Mouse (Mus musculus): ENCODE results near the gene Zfp423. TPM values are rescaled to one million over a fixed set of nuclear protein-coding genes. Genes with fewer than 3 reads are reported as not detected.

Zfp423 gene
- polyA plus RNA-seq, 1 experiment, result 2.8 TPM

DNA sequence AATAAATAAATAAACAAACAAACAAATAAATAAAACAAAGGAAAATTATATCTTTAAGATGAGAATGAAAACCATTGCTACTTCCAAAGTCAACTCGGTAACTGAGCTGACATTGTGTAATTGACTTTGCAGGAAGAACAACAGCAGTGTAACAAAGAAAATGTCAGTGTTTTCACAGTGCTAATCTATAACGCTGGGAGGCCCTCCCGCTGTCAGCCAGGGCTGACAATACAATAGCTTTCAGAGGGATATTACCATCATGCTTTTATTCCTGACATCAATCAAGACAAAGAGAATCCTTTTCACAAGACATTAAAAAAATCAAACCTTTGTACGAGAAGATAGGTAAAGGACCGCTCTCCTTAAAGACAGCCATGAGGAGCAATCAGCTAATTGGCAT lies 5.9 kb downstream of the Zfp423 start:
- TF ChIP-seq POLR2A (IDR thresholded peaks at IDR 0.05; ENCODE audit: low read depth, low read length) (no peak), CTCF (IDR thresholded peaks at IDR 0.05; ENCODE audit: borderline replicate concordance, insufficient read depth, low read length) (no peak)
- Histone ChIP-seq H3K4me3 (ENCODE audit: insufficient read depth, low read length) (no peak overlapping the region), H3K4me1 (ENCODE audit: control insufficient read depth, insufficient read depth, low read length) (no peaks in the 10 kb centered on the region), H3K27ac (ENCODE audit: insufficient read depth, low read length) (no peak overlapping the region)

DNA sequence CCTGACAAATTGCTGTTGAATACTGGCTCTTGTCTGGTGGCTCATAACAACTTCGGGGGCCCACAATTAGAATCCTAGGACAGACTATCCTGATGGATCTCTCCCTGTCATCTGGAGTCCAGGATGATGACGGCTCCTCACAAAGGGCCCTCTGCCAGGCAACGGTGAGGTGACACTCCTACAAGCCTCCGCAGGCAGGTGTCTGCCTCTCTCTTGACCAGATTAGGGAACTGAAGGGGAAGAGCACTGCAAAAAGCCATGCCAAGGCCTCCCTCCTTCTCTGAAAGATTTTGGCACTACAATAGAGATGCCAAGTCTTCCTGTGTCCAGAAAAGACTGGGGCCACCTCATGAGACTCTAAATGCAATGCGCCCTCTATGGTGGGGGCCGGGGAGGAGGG lies 7.1 kb downstream of the Zfp423 start:
- Histone ChIP-seq H3K27ac (ENCODE audit: insufficient read depth, low read length) (no peak overlapping the region), H3K4me3 (ENCODE audit: insufficient read depth, low read length) (no peak overlapping the region), H3K4me1 (ENCODE audit: control insufficient read depth, insufficient read depth, low read length) (no peaks in the 10 kb centered on the region)
- no peak for TF ChIP-seq POLR2A (IDR thresholded peaks at IDR 0.05; ENCODE audit: low read depth, low read length)
- TF ChIP-seq CTCF (IDR thresholded peaks at IDR 0.05; ENCODE audit: borderline replicate concordance, insufficient read depth, low read length), result no peak

DNA sequence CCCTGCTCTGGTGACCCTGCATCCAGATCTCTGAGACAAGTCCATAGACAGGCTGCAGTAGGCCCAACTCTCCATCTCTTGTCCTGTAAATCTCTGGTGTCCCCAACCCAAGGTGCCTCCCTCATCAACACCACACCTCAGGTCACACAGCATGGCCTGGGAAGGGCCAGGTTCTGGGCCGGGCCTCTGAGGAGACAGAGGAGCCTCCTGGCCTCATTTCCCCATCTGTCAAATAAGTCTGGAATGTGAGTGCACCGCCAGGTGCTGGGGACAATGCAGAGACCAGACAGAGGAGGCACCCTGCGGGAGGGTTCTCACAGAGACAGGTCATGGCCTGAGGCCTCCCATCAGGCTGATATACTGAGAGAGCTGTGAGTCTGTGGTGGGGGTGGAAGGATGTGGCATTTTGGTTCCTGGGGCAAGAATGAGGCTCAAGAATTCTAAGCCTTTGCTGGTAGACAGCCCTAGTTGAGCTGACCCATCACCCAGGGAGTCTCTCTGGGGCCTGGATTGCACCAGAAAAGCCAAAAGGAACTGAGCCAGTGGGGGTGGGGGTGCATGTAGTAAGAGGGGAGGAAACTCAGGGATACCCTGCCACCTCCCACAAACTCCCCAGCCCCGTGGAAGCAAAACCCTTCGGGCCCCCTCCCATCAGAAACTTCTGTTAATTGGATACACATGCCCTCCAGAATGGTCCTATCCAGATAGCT lies 15.0 kb downstream of the Zfp423 start:
- no peaks in the 10 kb centered on the region for H3K4me1 ChIP-seq (ENCODE audit: control insufficient read depth, insufficient read depth, low read length)
- H3K4me3 ChIP-seq (ENCODE audit: insufficient read depth, low read length), result no peak overlapping the region
- no peak for TF ChIP-seq CTCF (IDR thresholded peaks at IDR 0.05; ENCODE audit: borderline replicate concordance, insufficient read depth, low read length)
- no peak for TF ChIP-seq POLR2A (IDR thresholded peaks at IDR 0.05; ENCODE audit: low read depth, low read length)
- no peak overlapping the region for H3K27ac ChIP-seq (ENCODE audit: insufficient read depth, low read length)

DNA sequence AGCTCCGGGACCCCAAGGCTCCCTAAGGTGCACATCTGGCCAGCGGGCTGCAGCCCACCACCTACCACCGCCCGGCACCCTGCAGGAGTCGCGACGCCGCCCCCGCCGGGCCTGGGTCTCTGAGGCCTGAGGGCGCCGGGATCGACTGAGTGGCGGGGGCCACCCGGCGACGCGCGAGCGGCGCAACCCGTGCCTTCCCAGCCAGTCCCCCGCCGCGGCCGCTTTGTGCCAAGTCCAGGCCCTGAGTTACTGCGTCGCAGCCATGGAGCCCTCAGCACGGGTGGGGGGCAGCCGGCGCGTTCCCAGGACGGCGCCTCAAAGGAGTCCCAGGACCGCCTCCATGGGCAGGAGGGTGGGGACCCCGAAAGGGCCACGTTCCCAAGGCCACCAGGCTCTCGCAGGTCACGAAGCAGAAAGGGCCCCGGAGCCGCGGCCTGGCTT lies 15.7 kb downstream of the Zfp423 start:
- Histone ChIP-seq H3K4me1 (ENCODE audit: control insufficient read depth, insufficient read depth, low read length) (no peaks in the 10 kb centered on the region), H3K27ac (ENCODE audit: insufficient read depth, low read length) (no peak overlapping the region), H3K4me3 (ENCODE audit: insufficient read depth, low read length) (no peak overlapping the region)
- TF ChIP-seq CTCF (IDR thresholded peaks at IDR 0.05; ENCODE audit: borderline replicate concordance, insufficient read depth, low read length) (no peak), POLR2A (IDR thresholded peaks at IDR 0.05; ENCODE audit: low read depth, low read length) (no peak)

DNA sequence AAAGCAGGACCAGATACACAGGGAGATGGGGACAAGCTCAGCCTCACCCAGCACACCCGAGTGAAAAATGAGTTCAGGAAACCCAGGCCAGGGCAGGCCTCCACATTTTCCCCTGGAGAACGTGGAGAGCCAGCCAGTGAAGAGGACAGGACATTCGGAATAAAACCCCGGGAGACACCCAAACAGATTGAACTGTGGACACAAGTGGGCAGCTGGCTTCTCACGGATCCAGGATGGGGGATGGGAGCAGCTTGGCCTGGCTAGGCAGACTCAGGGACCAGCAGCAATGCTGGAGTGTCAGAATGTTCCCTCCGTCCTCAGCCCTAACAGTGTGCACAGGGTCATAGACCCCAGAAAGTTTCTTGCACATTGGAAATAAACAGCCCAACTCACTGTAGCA lies 18.7 kb downstream of the Zfp423 start:
- H3K27ac ChIP-seq (ENCODE audit: insufficient read depth, low read length), result no peak overlapping the region
- H3K4me1 ChIP-seq (ENCODE audit: control insufficient read depth, insufficient read depth, low read length), result no peaks in the 10 kb centered on the region
- no peak overlapping the region for H3K4me3 ChIP-seq (ENCODE audit: insufficient read depth, low read length)
- no peak for TF ChIP-seq CTCF (IDR thresholded peaks at IDR 0.05; ENCODE audit: borderline replicate concordance, insufficient read depth, low read length)
- no peak for TF ChIP-seq POLR2A (IDR thresholded peaks at IDR 0.05; ENCODE audit: low read depth, low read length)

DNA sequence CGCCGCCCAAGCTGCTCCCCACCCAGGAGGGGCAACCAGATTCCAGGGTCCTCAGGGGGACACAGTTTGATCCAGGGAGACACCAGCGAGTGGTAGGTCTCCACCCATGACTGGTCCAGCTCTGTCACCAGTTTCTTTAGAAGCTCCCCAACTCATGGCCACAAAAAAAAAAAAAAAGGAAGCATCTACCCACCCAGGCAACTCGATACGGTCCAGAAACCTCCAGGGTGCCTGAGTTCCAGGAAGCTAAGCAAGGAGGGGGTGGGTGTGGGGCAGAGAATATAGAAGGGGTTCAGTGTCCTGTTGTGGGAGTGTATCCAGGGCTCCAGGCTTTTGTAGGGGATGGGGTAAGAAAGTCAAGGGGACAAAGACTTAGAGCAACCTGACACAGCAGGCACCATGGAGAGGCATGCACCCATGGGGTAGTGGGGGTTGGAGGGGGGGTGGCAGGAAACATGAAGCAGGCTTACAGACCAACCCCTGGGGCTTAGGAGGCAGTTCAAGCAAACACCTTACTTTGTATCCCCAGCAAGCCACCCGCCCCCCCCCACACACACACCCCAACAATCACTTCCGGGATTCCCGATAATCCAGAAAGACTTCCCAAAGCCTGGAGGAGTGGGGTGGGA lies 20.0 kb downstream of the Zfp423 start:
- H3K4me3 ChIP-seq (ENCODE audit: insufficient read depth, low read length), result no peak overlapping the region
- TF ChIP-seq POLR2A (IDR thresholded peaks at IDR 0.05; ENCODE audit: low read depth, low read length), result no peak
- TF ChIP-seq CTCF (IDR thresholded peaks at IDR 0.05; ENCODE audit: borderline replicate concordance, insufficient read depth, low read length), result no peak

DNA sequence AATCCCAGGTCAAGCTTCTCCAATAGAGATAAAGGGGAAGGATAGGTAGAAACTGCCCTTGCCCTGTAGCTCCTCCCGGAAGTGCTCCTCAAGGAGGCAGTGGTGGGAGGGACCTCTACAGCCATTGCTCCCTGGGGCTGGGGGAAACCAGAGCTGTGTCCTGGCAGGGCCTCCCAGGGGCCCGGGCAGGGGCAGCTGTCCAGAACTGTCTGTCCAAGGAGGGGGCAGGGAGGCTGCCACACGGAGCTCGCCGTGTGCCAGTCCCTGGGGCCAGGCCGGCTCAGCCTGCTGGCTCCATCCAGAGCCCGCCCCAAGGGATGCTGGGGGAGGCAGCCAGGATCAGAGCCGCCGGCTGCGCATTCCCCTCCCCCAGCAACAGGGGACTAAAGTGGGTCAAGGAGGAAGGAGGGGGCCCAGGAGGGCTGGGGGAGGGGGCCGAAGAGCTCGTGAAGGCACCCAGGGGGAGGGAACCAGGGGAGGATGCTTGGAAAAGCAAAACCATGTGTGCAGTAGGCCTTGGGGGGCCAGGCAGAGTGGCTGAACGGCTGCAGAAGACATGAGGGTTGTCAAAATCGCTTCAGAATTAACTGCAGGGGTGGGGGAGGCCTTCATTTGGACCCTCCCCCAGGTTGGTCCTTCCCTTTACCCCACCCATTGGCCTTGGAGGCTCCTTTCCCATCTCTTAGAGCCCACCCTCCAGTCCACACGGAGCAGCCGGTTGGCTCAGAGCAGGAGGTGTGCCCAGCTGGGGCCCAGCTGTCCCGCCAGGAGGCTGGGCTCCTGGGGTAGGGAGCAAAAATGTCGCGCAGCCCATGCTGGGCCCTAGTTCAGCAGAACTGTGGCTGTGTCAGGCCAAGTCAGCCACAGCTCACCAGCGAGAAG lies 20.8 kb downstream of the Zfp423 start:
- Histone ChIP-seq H3K27ac (ENCODE audit: insufficient read depth, low read length) (peak overlapping the region; percentile 23; the same call in 1 of the 2 replicates), H3K4me1 (ENCODE audit: control insufficient read depth, insufficient read depth, low read length) (no peaks in the 10 kb centered on the region), H3K4me3 (ENCODE audit: insufficient read depth, low read length) (no peak overlapping the region)
- peak; percentile 55 for TF ChIP-seq POLR2A (IDR thresholded peaks at IDR 0.05; ENCODE audit: low read depth, low read length)
- TF ChIP-seq CTCF (IDR thresholded peaks at IDR 0.05; ENCODE audit: borderline replicate concordance, insufficient read depth, low read length), result no peak

More for the DNA sequence above, 20.0 kb downstream of the Zfp423 start:
- peak overlapping the region; percentile 12; the same call in 1 of the 2 replicates for H3K27ac ChIP-seq (ENCODE audit: insufficient read depth, low read length)
- H3K4me1 ChIP-seq (ENCODE audit: control insufficient read depth, insufficient read depth, low read length), result no peaks in the 10 kb centered on the region

DNA sequence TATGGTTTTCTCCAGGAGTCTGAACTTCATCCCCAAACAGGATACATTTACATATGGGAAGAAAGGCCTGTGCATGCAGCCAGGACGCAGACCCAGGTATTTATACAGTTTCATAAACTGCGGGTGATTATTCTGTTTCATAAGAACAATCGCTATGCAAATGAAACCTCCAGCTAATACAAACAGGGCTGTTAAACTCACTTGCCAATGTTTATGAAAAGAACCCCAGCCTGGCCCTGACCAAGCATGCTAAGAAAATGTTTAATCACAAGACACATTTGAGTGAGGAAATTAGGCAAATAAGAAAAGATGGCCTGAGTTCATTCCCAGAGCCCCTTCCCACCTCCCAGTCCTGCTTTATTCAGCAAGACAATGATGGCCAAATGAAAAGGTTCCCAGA lies 22.2 kb downstream of the Zfp423 start:
- Histone ChIP-seq H3K27ac (ENCODE audit: insufficient read depth, low read length) (no peak overlapping the region), H3K4me1 (ENCODE audit: control insufficient read depth, insufficient read depth, low read length) (no peaks in the 10 kb centered on the region)

DNA sequence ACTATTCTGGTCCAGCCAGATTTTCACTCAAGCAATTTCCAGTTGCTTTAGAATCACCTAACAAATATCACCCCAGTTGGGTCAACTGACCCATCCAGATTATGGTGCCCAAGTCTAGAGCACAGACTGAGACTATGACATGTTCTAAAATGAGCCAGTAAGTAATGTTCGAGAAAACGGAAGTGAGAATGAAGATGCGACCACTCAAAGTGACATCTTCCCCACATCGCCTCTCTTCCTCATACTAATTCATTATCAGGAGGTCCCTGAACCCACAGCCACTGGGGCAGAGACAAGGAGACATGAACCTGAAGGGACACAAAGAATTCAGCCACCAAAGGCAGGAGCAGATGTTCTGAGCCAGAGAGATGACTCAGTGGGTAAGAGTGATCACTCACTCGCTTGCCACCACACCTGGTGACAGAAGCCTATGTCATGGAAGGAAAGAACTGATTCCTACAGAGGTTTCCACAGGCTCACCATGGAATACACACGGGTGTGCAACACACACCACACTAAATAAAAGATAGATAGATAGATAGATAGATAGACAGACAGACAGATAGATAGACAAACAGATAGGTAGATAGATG lies 24.2 kb downstream of the Zfp423 start:
- no peak for TF ChIP-seq POLR2A (IDR thresholded peaks at IDR 0.05; ENCODE audit: low read depth, low read length)
- TF ChIP-seq CTCF (IDR thresholded peaks at IDR 0.05; ENCODE audit: borderline replicate concordance, insufficient read depth, low read length), result no peak
- H3K4me1 ChIP-seq (ENCODE audit: control insufficient read depth, insufficient read depth, low read length), result no peaks in the 10 kb centered on the region
- no peak overlapping the region for H3K27ac ChIP-seq (ENCODE audit: insufficient read depth, low read length)
- H3K4me3 ChIP-seq (ENCODE audit: insufficient read depth, low read length), result no peak overlapping the region

More for the DNA sequence above, 22.2 kb downstream of the Zfp423 start:
- TF ChIP-seq CTCF (IDR thresholded peaks at IDR 0.05; ENCODE audit: borderline replicate concordance, insufficient read depth, low read length), result no peak
- no peak for TF ChIP-seq POLR2A (IDR thresholded peaks at IDR 0.05; ENCODE audit: low read depth, low read length)
- H3K4me3 ChIP-seq (ENCODE audit: insufficient read depth, low read length), result no peak overlapping the region
